Mouse (Mus musculus) limb, embryonic 14.5 days (tissue): ENCODE results near the gene Lrrc75b. TPM values are rescaled to one million over a fixed set of nuclear protein-coding genes. Genes with fewer than 3 reads are reported as not detected.
"Not testable (repeated sequence)": the region's sequence is repeated elsewhere in the genome, so short reads cannot be mapped to it uniquely, and the experiment has no call there.

Experiments used
- ATAC-seq: fragments of 200-750 bp; cut with Nextera tagmentation; 2 replicates; pipeline ENCODE4 v1.8.0; 2017; ENCODE audit warnings: low read depth, moderate number of reproducible peaks, moderate TSS enrichment; ENCODE audit not compliant: low FRiP score
- DNase-seq: peaks from one replicate; pipeline ENCODE4 v3.0.0-alpha.2; 2015; ENCODE audit warnings: low spot score
- H3K27ac ChIP-seq: fragments of 300-500 bp; sonication (generic); replicated peaks from 2 replicates; pipeline ENCODE4 v1.5.1; 2014; ENCODE audit warnings: low read depth, mild to moderate bottlenecking, low read length, moderate library complexity, mixed read lengths
- H3K27me3 ChIP-seq: fragments of 300-500 bp; sonication (generic); 2 replicates; pipeline ENCODE4 v1.6.1; 2014; ENCODE audit warnings: low read length, mixed read lengths; ENCODE audit not compliant: control insufficient read depth, insufficient read depth
- H3K36me3 ChIP-seq: fragments of 300-500 bp; sonication (generic); 2 replicates; pipeline ENCODE4 v1.6.1; 2014; ENCODE audit warnings: mild to moderate bottlenecking, low read length, moderate library complexity, mixed read lengths; ENCODE audit not compliant: control insufficient read depth, insufficient read depth
- H3K4me1 ChIP-seq: fragments of 300-500 bp; sonication (generic); 2 replicates; pipeline ENCODE4 v1.6.1; 2014; ENCODE audit warnings: antibody characterized with exemption, low read length, mixed read lengths; ENCODE audit not compliant: control insufficient read depth, insufficient read depth
- H3K4me2 ChIP-seq: fragments of 300-500 bp; sonication (generic); replicated peaks from 2 replicates; pipeline ENCODE4 v1.6.1; 2014; ENCODE audit warnings: low read depth, mild to moderate bottlenecking, low read length, moderate library complexity; ENCODE audit not compliant: severe bottlenecking
- H3K4me3 ChIP-seq: fragments of 300-500 bp; sonication (generic); replicated peaks from 2 replicates; pipeline ENCODE4 v1.5.1; 2014; ENCODE audit warnings: low read length
- H3K9ac ChIP-seq: fragments of 300-500 bp; sonication (generic); 2 replicates; pipeline ENCODE4 v1.6.1; 2014; ENCODE audit warnings: mild to moderate bottlenecking, low read depth, low read length, moderate library complexity; ENCODE audit not compliant: severe bottlenecking
- H3K9me3 ChIP-seq: fragments of 300-500 bp; sonication (generic); 2 replicates; pipeline ENCODE4 v1.6.1; 2016; ENCODE audit warnings: low read length; ENCODE audit not compliant: control insufficient read depth
- POLR2A ChIP-seq: fragments of 200-500 bp; IDR thresholded peaks from 2 replicates; pipeline ENCODE4 v1.8.0; 2012; ENCODE audit warnings: inconsistent platforms, mild to moderate bottlenecking, moderate library complexity, borderline replicate concordance; ENCODE audit not compliant: insufficient read depth, insufficient read length; ENCODE audit errors: extremely low read depth
- whole genome bisulfite sequencing: fragments of 180-500 bp; shearing (Covaris S2); extraction: QIAGEN DNeasy Blood & Tissue Kit; methylation state at CpG from one replicate; pipeline ENCODE4 v1.1.7; 2014; 5-methylcytosine and 5-hydroxymethylcytosine counted together
- polyA plus RNA-seq, 2 experiments: library from polyadenylated mRNA; depleted of rRNA in 1 of 2; stranded (reverse) in 1 of 2; unstranded in 1 of 2; fragments of >200 nt; fragmentation: Nextera tagmentation in 1 of 2; extraction: Ambion mirVana in 1 of 2; gene quantifications; 2 replicates each; pipeline versions ENCODE4 v1.2.1 to v1.2.3; 2012 to 2014

Lrrc75b gene
- polyA plus RNA-seq, 2 experiments: 2.5 to 3.2 TPM

DNA sequence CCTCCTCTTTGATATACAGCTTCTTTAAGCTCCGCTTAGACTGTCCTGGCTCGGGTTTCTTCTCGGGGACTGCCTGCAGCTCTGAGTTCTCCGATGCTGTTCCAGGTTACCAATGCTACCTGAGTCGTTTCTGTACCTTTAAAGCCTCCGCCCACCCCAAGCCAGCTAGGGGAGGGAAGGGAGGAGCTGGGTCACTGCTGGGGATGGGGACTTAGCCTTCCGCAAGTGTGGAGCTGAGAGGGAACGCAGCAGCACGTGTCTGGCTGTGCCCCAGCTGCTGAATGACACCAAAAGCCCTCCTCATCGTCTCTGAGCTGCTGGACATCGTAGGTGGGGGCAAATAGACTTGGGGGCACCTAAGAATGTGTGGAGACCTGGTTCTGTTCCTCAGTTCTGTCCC is 8.3 kb upstream of the Lrrc75b start:
- TF ChIP-seq POLR2A: no peak
- Histone ChIP-seq H3K9ac (no peak overlapping the region), H3K27me3 (no peaks in the 10 kb centered on the region), H3K4me2 (no peak overlapping the region), H3K36me3 (no peaks in the 10 kb centered on the region), H3K4me3 (no peak overlapping the region), H3K27ac (no peak overlapping the region), H3K4me1 (no peaks in the 10 kb centered on the region), H3K9me3 (no peaks in the 10 kb centered on the region)
- no peak for ATAC-seq
- DNase-seq: no peak
- WGBS: 7% methylated on average over 11 of the region's 11 CpGs

DNA sequence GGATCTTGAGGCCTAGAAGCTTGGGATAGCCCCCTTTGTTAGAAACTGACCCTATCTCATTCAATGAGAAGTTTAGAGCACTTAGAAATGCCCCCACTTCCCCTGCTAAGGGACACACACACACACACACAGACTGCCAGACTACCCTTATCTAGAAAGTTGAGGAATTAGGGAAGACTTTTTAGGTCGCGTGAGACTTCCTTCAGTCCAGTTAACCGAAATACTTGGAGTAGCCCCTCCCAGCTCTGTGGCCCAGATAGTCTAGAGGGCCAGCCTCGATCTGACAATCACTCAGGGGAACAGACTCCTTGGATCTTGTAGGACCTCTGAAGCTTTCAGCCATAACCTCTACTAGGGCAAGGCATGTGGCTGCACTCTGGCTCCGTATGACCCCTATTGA is 7.9 kb upstream of the Lrrc75b start:
- Histone ChIP-seq H3K4me3 (no peak overlapping the region), H3K4me1 (no peaks in the 10 kb centered on the region), H3K36me3 (no peaks in the 10 kb centered on the region), H3K27ac (no peak overlapping the region), H3K27me3 (no peaks in the 10 kb centered on the region), H3K4me2 (no peak overlapping the region), H3K9me3 (no peaks in the 10 kb centered on the region), H3K9ac (no peak overlapping the region)
- DNase-seq: no peak
- no peak for ATAC-seq
- TF ChIP-seq POLR2A: no peak
- 45% methylated on average over 5 of the region's 5 CpGs for WGBS

DNA sequence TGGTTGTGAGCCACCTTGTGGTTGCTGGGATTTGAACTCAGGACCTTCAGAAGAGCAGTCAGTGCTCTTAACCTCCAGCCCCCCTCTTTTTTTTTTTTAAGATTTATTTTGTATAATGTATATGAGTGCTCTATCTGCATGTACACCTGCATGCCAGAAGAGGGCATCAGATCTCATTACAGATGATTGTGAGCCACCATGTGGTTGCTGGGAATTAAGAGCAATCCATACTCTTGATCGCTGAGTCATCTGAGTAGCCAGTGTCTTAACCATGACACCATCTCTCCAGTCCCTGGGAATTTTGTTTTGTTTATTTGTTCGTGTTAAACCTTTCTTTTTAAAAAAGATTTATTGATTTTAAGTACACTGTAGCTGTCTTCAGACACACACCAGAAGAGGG is 6.6 kb upstream of the Lrrc75b start:
- not testable (repeated sequence) for H3K4me1 ChIP-seq, H3K9me3 ChIP-seq, H3K36me3 ChIP-seq, ATAC-seq, H3K27me3 ChIP-seq, H3K4me3 ChIP-seq, H3K4me2 ChIP-seq, H3K27ac ChIP-seq, DNase-seq, H3K9ac ChIP-seq
- 81% methylated on average over 2 of the region's 2 CpGs for WGBS

DNA sequence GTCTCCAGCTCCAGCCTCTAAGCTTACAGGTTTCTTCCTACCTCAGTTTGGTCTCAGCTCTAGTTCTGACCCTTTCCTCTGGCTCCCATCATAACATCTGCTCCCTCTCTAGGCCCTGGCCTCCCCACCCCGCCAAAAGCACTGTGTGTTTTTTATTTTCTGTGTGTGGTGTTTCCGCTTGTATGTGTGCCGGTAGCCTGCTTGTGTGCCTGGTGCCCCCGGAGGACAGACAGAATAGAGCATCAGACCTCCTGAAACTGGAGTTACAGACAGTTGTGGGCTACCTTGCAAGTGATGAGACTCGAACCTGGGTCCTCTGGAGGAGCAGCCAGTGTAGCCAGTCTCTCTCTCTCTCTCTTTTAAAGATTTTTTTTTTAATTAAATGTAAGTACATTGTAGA is 6.2 kb upstream of the Lrrc75b start:
- Histone ChIP-seq H3K9ac (no peak overlapping the region), H3K4me2 (no peak overlapping the region), H3K27me3 (no peaks in the 10 kb centered on the region), H3K4me3 (no peak overlapping the region), H3K9me3 (no peaks in the 10 kb centered on the region), H3K36me3 (no peaks in the 10 kb centered on the region), H3K4me1 (no peaks in the 10 kb centered on the region), H3K27ac (no peak overlapping the region)
- ATAC-seq (no peak), DNase-seq (no peak)
- TF ChIP-seq POLR2A: no peak
- WGBS: 76% methylated on average over 5 of the region's 5 CpGs

DNA sequence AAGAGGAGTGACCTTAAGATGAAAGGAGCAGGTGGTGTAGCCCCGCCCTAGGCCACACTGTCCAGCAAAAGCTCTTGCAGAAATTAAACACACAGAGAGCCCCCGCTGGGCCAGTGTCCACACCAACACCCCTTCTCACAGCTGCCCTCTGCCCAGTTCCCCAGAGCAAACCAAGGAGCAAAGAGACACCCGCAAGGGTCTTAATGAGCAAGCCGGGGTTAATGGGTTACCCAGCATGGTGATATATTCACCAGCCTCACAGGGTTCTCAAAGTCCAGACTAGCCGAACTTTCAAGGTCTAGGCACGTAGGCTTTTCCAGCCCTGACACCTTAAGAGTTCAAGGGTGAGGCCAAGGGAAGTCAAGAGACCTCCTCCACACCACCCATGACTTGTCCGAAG is 5.8 kb upstream of the Lrrc75b start:
- Histone ChIP-seq H3K27ac (no peak overlapping the region), H3K27me3 (peaks cover 3% of the 10 kb centered on the region; the same call in 1 of the 2 replicates), H3K4me1 (no peaks in the 10 kb centered on the region), H3K9me3 (no peaks in the 10 kb centered on the region), H3K4me2 (no peak overlapping the region), H3K36me3 (no peaks in the 10 kb centered on the region), H3K9ac (no peak overlapping the region), H3K4me3 (no peak overlapping the region)
- ATAC-seq (no peak), DNase-seq (no peak)
- WGBS: 61% methylated on average over 7 of the region's 7 CpGs
- TF ChIP-seq POLR2A: no peak

DNA sequence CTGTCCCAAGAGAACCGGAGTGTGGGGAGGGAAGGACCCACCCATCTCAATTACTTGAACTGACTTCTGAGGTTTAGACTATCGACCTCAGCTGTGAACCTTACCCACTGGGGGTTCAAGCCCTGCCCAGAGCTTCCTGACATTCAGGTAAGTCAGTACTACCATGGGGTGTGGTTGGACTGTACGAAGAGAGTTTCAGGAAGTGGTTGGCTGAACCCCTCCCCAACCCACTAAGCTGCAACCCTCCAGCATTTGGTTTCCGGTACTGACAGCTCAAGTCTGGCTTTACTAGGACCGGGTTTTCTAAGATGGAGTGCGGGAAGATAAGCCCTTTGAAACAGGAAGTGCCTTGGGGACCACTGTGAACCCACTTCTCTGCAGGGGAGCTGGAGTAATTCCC is 5.3 kb upstream of the Lrrc75b start:
- Histone ChIP-seq H3K27ac (no peak overlapping the region), H3K36me3 (no peaks in the 10 kb centered on the region), H3K4me2 (no peak overlapping the region), H3K27me3 (peaks cover 6% of the 10 kb centered on the region; the same call in 1 of the 2 replicates), H3K4me1 (peaks cover 1% of the 10 kb centered on the region; the same call in 1 of the 2 replicates), H3K9ac (no peak overlapping the region), H3K4me3 (no peak overlapping the region), H3K9me3 (no peaks in the 10 kb centered on the region)
- no peak for TF ChIP-seq POLR2A
- 61% methylated on average over 6 of the region's 6 CpGs for WGBS
- no peak for ATAC-seq
- no peak for DNase-seq
